Mouse (Mus musculus): ENCODE measurements around the gene Fam178b. TPM values are rescaled to one million over a fixed set of nuclear protein-coding genes. Genes with fewer than 3 reads are reported as not detected.
"Not testable (repeated sequence)": the region's sequence is repeated elsewhere in the genome, so short reads cannot be mapped to it uniquely, and the experiment has no call there.

Fam178b gene
- polyA plus RNA-seq, 1 experiment from 2014 or later: 0.28 TPM

- no peak overlapping the region for H3K4me3 ChIP-seq (ENCODE audit: low read length)
- H3K9me3 ChIP-seq (ENCODE audit: control insufficient read depth, low read length): no peaks in the 10 kb centered on the region
- H3K4me2 ChIP-seq (ENCODE audit: low read length): no peak overlapping the region
- no peak for ATAC-seq
- no peaks in the 10 kb centered on the region for H3K27me3 ChIP-seq (replicated peaks; ENCODE audit: control insufficient read depth, insufficient read depth, low read length)
- WGBS: 59% methylated on average over 7 of the region's 7 CpGs
- no peak overlapping the region for H3K27ac ChIP-seq (ENCODE audit: low read depth, low read length)
- no peaks in the 10 kb centered on the region for H3K36me3 ChIP-seq (ENCODE audit: control insufficient read depth, insufficient read depth, low read length)
- no peak overlapping the region for H3K9ac ChIP-seq (ENCODE audit: low read depth, low read length)
- no peaks in the 10 kb centered on the region for H3K4me1 ChIP-seq (ENCODE audit: control insufficient read depth, insufficient read depth, low read depth, low read length)
Observed at GRCm38 (mm10) chr1:36680893-36681292, 2.1 kb downstream of the Fam178b start.

- WGBS: 79% methylated on average over 3 of the region's 3 CpGs
- Histone ChIP-seq H3K36me3 (ENCODE audit: control insufficient read depth, insufficient read depth, low read length) (no peaks in the 10 kb centered on the region), H3K9ac (ENCODE audit: low read depth, low read length) (no peak overlapping the region), H3K4me2 (ENCODE audit: low read length) (no peak overlapping the region), H3K27me3 (replicated peaks; ENCODE audit: control insufficient read depth, insufficient read depth, low read length) (no peaks in the 10 kb centered on the region), H3K9me3 (ENCODE audit: control insufficient read depth, low read length) (no peaks in the 10 kb centered on the region), H3K27ac (ENCODE audit: low read depth, low read length) (no peak overlapping the region), H3K4me1 (ENCODE audit: control insufficient read depth, insufficient read depth, low read depth, low read length) (no peaks in the 10 kb centered on the region), H3K4me3 (ENCODE audit: low read length) (no peak overlapping the region)
- no peak for ATAC-seq
Observed at GRCm38 (mm10) chr1:36674936-36675335, 8.0 kb downstream of the Fam178b start.

- WGBS: 41% methylated on average over 16 of the region's 16 CpGs
- Histone ChIP-seq H3K4me3 (ENCODE audit: low read length) (no peak overlapping the region), H3K27me3 (replicated peaks; ENCODE audit: control insufficient read depth, insufficient read depth, low read length) (no peaks in the 10 kb centered on the region), H3K4me2 (ENCODE audit: low read length) (no peak overlapping the region; the same call in 1 of the 2 replicates), H3K4me1 (ENCODE audit: control insufficient read depth, insufficient read depth, low read depth, low read length) (no peaks in the 10 kb centered on the region), H3K9ac (ENCODE audit: low read depth, low read length) (no peak overlapping the region), H3K9me3 (ENCODE audit: control insufficient read depth, low read length) (no peaks in the 10 kb centered on the region), H3K27ac (ENCODE audit: low read depth, low read length) (no peak overlapping the region), H3K36me3 (ENCODE audit: control insufficient read depth, insufficient read depth, low read length) (no peaks in the 10 kb centered on the region)
- no peak for ATAC-seq
Observed at GRCm38 (mm10) chr1:36672648-36673350, 10.2 kb downstream of the Fam178b start.

DNA sequence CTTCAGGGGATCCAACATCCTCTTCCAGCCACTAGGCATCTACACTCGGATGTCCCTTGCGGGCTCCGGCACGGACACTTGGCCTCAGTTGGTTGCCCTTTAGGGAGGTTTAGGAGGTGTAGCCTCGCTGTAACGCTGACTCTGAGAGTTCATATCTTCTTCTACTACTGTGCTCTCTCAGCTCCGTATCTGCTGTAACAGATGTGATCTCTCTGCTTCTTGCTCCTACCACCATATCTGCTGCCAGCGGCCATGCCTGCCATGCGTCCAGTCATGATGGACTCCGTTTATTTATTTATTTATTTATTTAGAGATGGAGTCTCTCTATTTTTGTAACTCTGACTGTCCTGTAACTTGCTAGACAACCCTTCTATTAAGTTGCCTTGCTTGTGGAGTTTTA is 11.7 kb downstream of the Fam178b start:
- Histone ChIP-seq H3K36me3 (ENCODE audit: control insufficient read depth, insufficient read depth, low read length) (no peaks in the 10 kb centered on the region), H3K4me1 (ENCODE audit: control insufficient read depth, insufficient read depth, low read depth, low read length) (no peaks in the 10 kb centered on the region), H3K9ac (ENCODE audit: low read depth, low read length) (no peak overlapping the region), H3K9me3 (ENCODE audit: control insufficient read depth, low read length) (no peaks in the 10 kb centered on the region), H3K27me3 (replicated peaks; ENCODE audit: control insufficient read depth, insufficient read depth, low read length) (no peaks in the 10 kb centered on the region), H3K27ac (ENCODE audit: low read depth, low read length) (no peak overlapping the region), H3K4me2 (ENCODE audit: low read length) (no peak overlapping the region), H3K4me3 (ENCODE audit: low read length) (no peak overlapping the region)
- no peak for ATAC-seq
- WGBS: 93% methylated on average over 10 of the region's 10 CpGs

- Histone ChIP-seq H3K4me3 (ENCODE audit: low read length) (no peak overlapping the region), H3K4me2 (ENCODE audit: low read length) (no peak overlapping the region), H3K27ac (ENCODE audit: low read depth, low read length) (no peak overlapping the region), H3K9me3 (ENCODE audit: control insufficient read depth, low read length) (no peaks in the 10 kb centered on the region), H3K4me1 (ENCODE audit: control insufficient read depth, insufficient read depth, low read depth, low read length) (no peaks in the 10 kb centered on the region), H3K9ac (ENCODE audit: low read depth, low read length) (no peak overlapping the region), H3K27me3 (replicated peaks; ENCODE audit: control insufficient read depth, insufficient read depth, low read length) (no peaks in the 10 kb centered on the region), H3K36me3 (ENCODE audit: control insufficient read depth, insufficient read depth, low read length) (no peaks in the 10 kb centered on the region)
- no peak for ATAC-seq
- 84% methylated on average over 4 of the region's 4 CpGs for WGBS
Observed at GRCm38 (mm10) chr1:36670256-36670655, 12.7 kb downstream of the Fam178b start.

DNA sequence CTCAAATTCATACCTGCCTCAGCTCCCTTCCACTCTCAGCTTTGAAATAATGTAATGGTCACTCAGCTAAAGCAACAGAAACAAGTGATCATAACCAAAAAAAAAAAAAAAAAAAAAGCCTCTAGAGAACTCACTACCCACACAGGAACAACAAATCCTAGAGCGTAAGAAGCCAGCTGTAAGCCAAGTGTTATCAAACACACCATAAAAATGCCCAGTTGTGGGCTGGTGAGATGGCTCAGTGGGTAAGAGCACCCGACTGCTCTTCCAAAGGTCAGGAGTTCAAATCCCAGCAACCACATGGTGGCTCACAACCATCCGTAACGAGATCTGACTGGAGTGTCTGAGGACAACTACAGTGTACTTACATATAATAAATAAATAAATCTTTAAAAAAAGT is 15.0 kb downstream of the Fam178b start:
- not testable (repeated sequence) for H3K4me1 ChIP-seq (ENCODE audit: control insufficient read depth, insufficient read depth, low read depth, low read length); H3K9ac ChIP-seq (ENCODE audit: low read depth, low read length); H3K9me3 ChIP-seq (ENCODE audit: control insufficient read depth, low read length); H3K27me3 ChIP-seq (replicated peaks; ENCODE audit: control insufficient read depth, insufficient read depth, low read length); H3K4me3 ChIP-seq (ENCODE audit: low read length); ATAC-seq; H3K27ac ChIP-seq (ENCODE audit: low read depth, low read length); H3K4me2 ChIP-seq (ENCODE audit: low read length); H3K36me3 ChIP-seq (ENCODE audit: control insufficient read depth, insufficient read depth, low read length)
- WGBS: 68% methylated on average over 4 of the region's 4 CpGs

- H3K36me3 ChIP-seq (ENCODE audit: control insufficient read depth, insufficient read depth, low read length): no peaks in the 10 kb centered on the region
- WGBS: 55% methylated on average over 4 of the region's 4 CpGs
- ATAC-seq: no peak
- no peak overlapping the region for H3K4me2 ChIP-seq (ENCODE audit: low read length)
- no peak overlapping the region for H3K27ac ChIP-seq (ENCODE audit: low read depth, low read length)
- no peak overlapping the region for H3K4me3 ChIP-seq (ENCODE audit: low read length)
- H3K4me1 ChIP-seq (ENCODE audit: control insufficient read depth, insufficient read depth, low read depth, low read length): no peaks in the 10 kb centered on the region
- H3K27me3 ChIP-seq (replicated peaks; ENCODE audit: control insufficient read depth, insufficient read depth, low read length): no peaks in the 10 kb centered on the region
- no peaks in the 10 kb centered on the region for H3K9me3 ChIP-seq (ENCODE audit: control insufficient read depth, low read length)
- no peak overlapping the region for H3K9ac ChIP-seq (ENCODE audit: low read depth, low read length)
Observed at GRCm38 (mm10) chr1:36665934-36666333, 17.0 kb downstream of the Fam178b start.

GRCm38 (mm10) chr1:36665165-36665723 is 17.7 kb downstream of the Fam178b start:
- no peak overlapping the region for H3K27ac ChIP-seq (ENCODE audit: low read depth, low read length)
- H3K4me1 ChIP-seq (ENCODE audit: control insufficient read depth, insufficient read depth, low read depth, low read length): no peaks in the 10 kb centered on the region
- no peak overlapping the region for H3K4me3 ChIP-seq (ENCODE audit: low read length)
- WGBS: 54% methylated on average over 11 of the region's 11 CpGs
- H3K4me2 ChIP-seq (ENCODE audit: low read length): no peak overlapping the region
- no peak for ATAC-seq
- no peaks in the 10 kb centered on the region for H3K9me3 ChIP-seq (ENCODE audit: control insufficient read depth, low read length)
- no peaks in the 10 kb centered on the region for H3K27me3 ChIP-seq (replicated peaks; ENCODE audit: control insufficient read depth, insufficient read depth, low read length)
- H3K36me3 ChIP-seq (ENCODE audit: control insufficient read depth, insufficient read depth, low read length): no peaks in the 10 kb centered on the region
- no peak overlapping the region for H3K9ac ChIP-seq (ENCODE audit: low read depth, low read length)

DNA sequence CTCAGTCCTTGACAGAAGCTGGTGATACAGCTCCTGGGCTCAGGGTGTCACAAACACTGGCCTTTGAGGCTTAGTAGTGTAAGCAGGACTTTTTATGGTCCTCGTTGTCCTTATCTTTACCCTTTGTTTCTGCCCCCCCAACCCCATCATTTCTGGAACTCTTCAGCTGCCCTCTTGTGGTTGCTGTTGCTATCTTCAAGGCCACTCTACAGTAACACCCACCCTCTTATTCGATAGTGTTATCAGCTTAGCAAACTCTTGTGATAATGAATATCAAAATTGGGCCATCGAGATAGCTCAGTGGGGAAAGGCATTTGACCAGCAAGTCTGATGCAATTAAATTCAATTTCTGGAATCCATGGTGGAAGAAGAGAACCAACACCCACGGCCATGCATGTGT is 18.5 kb downstream of the Fam178b start:
- Histone ChIP-seq H3K4me2 (ENCODE audit: low read length) (no peak overlapping the region), H3K4me1 (ENCODE audit: control insufficient read depth, insufficient read depth, low read depth, low read length) (no peaks in the 10 kb centered on the region), H3K27me3 (replicated peaks; ENCODE audit: control insufficient read depth, insufficient read depth, low read length) (no peaks in the 10 kb centered on the region), H3K4me3 (ENCODE audit: low read length) (no peak overlapping the region), H3K9me3 (ENCODE audit: control insufficient read depth, low read length) (no peaks in the 10 kb centered on the region), H3K36me3 (ENCODE audit: control insufficient read depth, insufficient read depth, low read length) (no peaks in the 10 kb centered on the region), H3K9ac (ENCODE audit: low read depth, low read length) (no peak overlapping the region), H3K27ac (ENCODE audit: low read depth, low read length) (no peak overlapping the region)
- ATAC-seq: no peak
- WGBS: 81% methylated on average over 4 of the region's 4 CpGs
